ENCODE assay signal across 27 mouse cellular contexts in the genomic region with DNA sequence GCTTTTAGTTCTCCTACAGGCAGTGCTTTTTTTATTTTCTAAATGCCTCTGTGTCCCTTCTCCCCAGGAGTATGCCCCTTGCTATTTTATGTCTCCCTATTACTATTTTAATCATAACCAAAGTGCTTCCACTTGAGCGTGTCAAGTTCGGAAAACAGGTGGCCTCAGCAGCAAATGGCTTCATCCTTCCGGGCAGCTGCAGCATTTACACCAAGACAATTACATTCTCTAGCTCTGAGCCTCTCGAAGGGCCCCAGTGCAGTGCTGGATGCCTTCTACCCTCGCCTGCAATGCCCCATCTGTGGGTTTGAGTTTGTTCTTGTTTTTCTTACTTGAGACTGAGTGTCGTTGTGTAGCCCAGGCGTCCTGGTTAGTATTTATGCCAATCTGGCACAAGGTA. TPM values are rescaled to one million over a fixed set of nuclear protein-coding genes. Genes with fewer than 3 reads are reported as not detected.
DNase-seq lines count a peak whose midpoint lies in the region; ATAC-seq lines count a peak whose summit lies in the region.
"Had no signal": no experiment of that assay in that cellular context is flagged by ENCODE, and none has a peak within 500 bp of the region (broad histone marks: within the 10 kb centered on the region; RNA-seq: fewer than 3 reads in every experiment).

No protein-coding gene starts in this region.

- no peak overlapping the region for H3K4me2 ChIP-seq in heart, embryonic 14.5 days (ENCODE audit: low read length)
- no peak overlapping the region for H3K4me2 ChIP-seq in kidney, embryonic 15.5 days
- no peak overlapping the region for H3K4me2 ChIP-seq in embryonic facial prominence, embryonic 15.5 days (replicated peaks)
- H3K4me2 ChIP-seq: embryonic facial prominence, embryonic 12.5 days; hindbrain, embryonic 15.5 days; liver, embryonic 13.5 days; lung, embryonic 14.5 days; midbrain, embryonic 12.5 days had no signal

- intact Hi-C loops in heart, postnatal 25 days (cut with DNase I) = loop anchor here (5.0 kb wide), 1 partner anchor 84 kb away; the partner anchor contains the start of gene Zfp420

- H3K4me1 ChIP-seq in heart, embryonic 14.5 days (ENCODE audit: control insufficient read depth in 2 of 2, insufficient read depth in 2 of 2, low read length in 2 of 2) = peaks cover 4 to 14% of the 10 kb centered on the region in 2 experiments; a peak in 3 of 4 replicates
- H3K4me1 ChIP-seq in kidney, embryonic 15.5 days = peaks cover 30% of the 10 kb centered on the region
- peaks cover 11% of the 10 kb centered on the region for H3K4me1 ChIP-seq in embryonic facial prominence, embryonic 15.5 days

- no peak for ATAC-seq in heart, embryonic 14.5 days (ENCODE audit: insufficient number of reproducible peaks, insufficient read depth, low FRiP score, low read depth)
- no peak for ATAC-seq in kidney, embryonic 15.5 days (replicated peaks; ENCODE audit: low FRiP score)
- ATAC-seq in embryonic facial prominence, embryonic 15.5 days (ENCODE audit: insufficient number of reproducible peaks, low FRiP score, low TSS enrichment, low read depth) = 0 out of 2 replicates have a peak, but pooled peaks have one; percentile 39
- no peak for ATAC-seq in frontal cortex, adult (ENCODE audit: low TSS enrichment)
- ATAC-seq: activated CD4-positive, CD25-positive, alpha-beta regulatory T cell, adult 4 months; forebrain, embryonic 16.5 days; intestine, embryonic 16.5 days had no signal

- DNase-seq in heart, postnatal 25 days (ENCODE audit: low spot score) = no peak
- no peak for DNase-seq in kidney, adult 8-10 months
- peak; percentile 66 for DNase-seq in A20 (ENCODE audit: low read depth, low spot score)
- DNase-seq: adrenal gland, adult 8-10 months; cerebellum, adult 11-12 months; cerebellum, postnatal 14 days; gastrocnemius, postnatal 36 days; heart, postnatal 36 days; layer of hippocampus, adult 9-11 months; left cerebral cortex, postnatal 4 days; liver, embryonic 13.5 days; lung, embryonic 14.5 days; thymus, adult 2 months had no signal

- peaks cover 74% of the 10 kb centered on the region for H3K36me3 ChIP-seq in heart, embryonic 14.5 days (ENCODE audit: control insufficient read depth, insufficient read depth, low read length)
- H3K36me3 ChIP-seq in kidney, embryonic 15.5 days = peaks cover 73% of the 10 kb centered on the region
- peaks cover 64% of the 10 kb centered on the region for H3K36me3 ChIP-seq in embryonic facial prominence, embryonic 15.5 days

- no peak overlapping the region for H3K4me3 ChIP-seq in heart, embryonic 14.5 days (ENCODE audit: control insufficient read depth in 1 of 2, insufficient read depth in 1 of 2, low read depth in 1 of 2, low read length in 2 of 2)
- no peak overlapping the region for H3K4me3 ChIP-seq in kidney, embryonic 15.5 days (replicated peaks)
- no peak overlapping the region for H3K4me3 ChIP-seq in embryonic facial prominence, embryonic 15.5 days (replicated peaks)
- H3K4me3 ChIP-seq: embryonic facial prominence, embryonic 12.5 days; hindbrain, embryonic 15.5 days; liver, embryonic 13.5 days; midbrain, embryonic 12.5 days had no signal

- H3K9ac ChIP-seq in heart, embryonic 14.5 days (ENCODE audit: low read length) = no peak overlapping the region
- H3K9ac ChIP-seq in kidney, embryonic 15.5 days = no peak overlapping the region
- no peak overlapping the region for H3K9ac ChIP-seq in embryonic facial prominence, embryonic 15.5 days
- H3K9ac ChIP-seq: embryonic facial prominence, embryonic 12.5 days; hindbrain, embryonic 15.5 days; liver, embryonic 13.5 days; lung, embryonic 14.5 days; midbrain, embryonic 12.5 days had no signal

- H3K9me3 ChIP-seq in heart, embryonic 14.5 days (ENCODE audit: control insufficient read depth, low read length) = peaks cover 3% of the 10 kb centered on the region; the same call in 1 of the 2 replicates
- no peaks in the 10 kb centered on the region for H3K9me3 ChIP-seq in kidney, embryonic 15.5 days (replicated peaks)
- no peaks in the 10 kb centered on the region for H3K9me3 ChIP-seq in embryonic facial prominence, embryonic 15.5 days (replicated peaks)
- H3K9me3 ChIP-seq: embryonic facial prominence, embryonic 12.5 days; hindbrain, embryonic 15.5 days; midbrain, embryonic 12.5 days had no signal

- peak overlapping the region; percentile 5 to 51; a peak in 2 of 4 replicates for H3K27ac ChIP-seq in heart, embryonic 14.5 days (replicated peaks in 1 of 2; ENCODE audit: control insufficient read depth in 1 of 2, insufficient read depth in 1 of 2, low read depth in 2 of 2, low read length in 2 of 2)
- 0 out of 2 replicates have a peak overlapping the region, but pooled peaks have one; percentile 24 for H3K27ac ChIP-seq in kidney, embryonic 15.5 days
- H3K27ac ChIP-seq in embryonic facial prominence, embryonic 15.5 days (replicated peaks) = no peak overlapping the region
- H3K27ac ChIP-seq: embryonic facial prominence, embryonic 12.5 days; hindbrain, embryonic 15.5 days; liver, embryonic 13.5 days; midbrain, embryonic 12.5 days had no signal

- WGBS in heart, embryonic 14.5 days = 60% methylated on average over 7 of the region's 7 CpGs
- WGBS in kidney, embryonic 15.5 days = 83% methylated on average over 7 of the region's 7 CpGs
- 85% methylated on average over 7 of the region's 7 CpGs for WGBS in embryonic facial prominence, embryonic 15.5 days

- H3K27me3 ChIP-seq in heart, embryonic 14.5 days (ENCODE audit: control insufficient read depth, insufficient read depth, low read length) = no peaks in the 10 kb centered on the region
- H3K27me3 ChIP-seq in kidney, embryonic 15.5 days = no peaks in the 10 kb centered on the region
- H3K27me3 ChIP-seq in embryonic facial prominence, embryonic 15.5 days = no peaks in the 10 kb centered on the region
- H3K27me3 ChIP-seq: embryonic facial prominence, embryonic 12.5 days; hindbrain, embryonic 15.5 days; liver, embryonic 13.5 days; midbrain, embryonic 12.5 days had no signal

RNA-seq across cellular contexts. Expression of gene Zfp84, which starts 5.2 kb away (rescaled TPM):
- polyA plus RNA-seq in heart, embryonic 14.5 days (2014; fragmentation: Nextera tagmentation; extraction: Ambion mirVana) = 9.4 and 10.0 TPM in 2 replicates
- total RNA-seq in heart, postnatal 25 days (2021) = 10 to 100 TPM; 10.2 to 12.4 TPM
- 13.1 and 14.0 TPM in 2 replicates for polyA plus RNA-seq in kidney, embryonic 15.5 days (2015; fragmentation: Nextera tagmentation; extraction: Ambion mirVana)
- polyA plus RNA-seq in embryonic facial prominence, embryonic 15.5 days (2015; fragmentation: Nextera tagmentation; extraction: Ambion mirVana) = 13.1 and 14.7 TPM in 2 replicates

RNA-seq across cellular contexts. Expression of gene Zfp30, which starts 10.3 kb away (rescaled TPM):
- polyA plus RNA-seq in heart, embryonic 14.5 days (2014; fragmentation: Nextera tagmentation; extraction: Ambion mirVana) = 6.5 and 6.6 TPM in 2 replicates
- 1 to 10 TPM; 5.2 to 6.1 TPM for total RNA-seq in heart, postnatal 25 days (2021)
- polyA plus RNA-seq in kidney, embryonic 15.5 days (2015; fragmentation: Nextera tagmentation; extraction: Ambion mirVana) = 7.1 and 8.1 TPM in 2 replicates
- 8.9 and 10.5 TPM in 2 replicates for polyA plus RNA-seq in embryonic facial prominence, embryonic 15.5 days (2015; fragmentation: Nextera tagmentation; extraction: Ambion mirVana)

RNA-seq across cellular contexts. Expression of gene Zfp790, which starts 42.4 kb away (rescaled TPM):
- 10.4 and 12.0 TPM in 2 replicates for polyA plus RNA-seq in heart, embryonic 14.5 days (2014; fragmentation: Nextera tagmentation; extraction: Ambion mirVana)
- 10 to 100 TPM; 12.4 to 12.7 TPM for total RNA-seq in heart, postnatal 25 days (2021)
- 13.4 and 13.9 TPM in 2 replicates for polyA plus RNA-seq in kidney, embryonic 15.5 days (2015; fragmentation: Nextera tagmentation; extraction: Ambion mirVana)
- 14.1 and 14.6 TPM in 2 replicates for polyA plus RNA-seq in embryonic facial prominence, embryonic 15.5 days (2015; fragmentation: Nextera tagmentation; extraction: Ambion mirVana)

RNA-seq across cellular contexts. Expression of gene Catsperg2, which starts 46.7 kb away (rescaled TPM):
- polyA plus RNA-seq in heart, embryonic 14.5 days (2014; fragmentation: Nextera tagmentation; extraction: Ambion mirVana) = not detected in 2 replicates
- total RNA-seq in heart, postnatal 25 days (2021) = not detected
- polyA plus RNA-seq in kidney, embryonic 15.5 days (2015; fragmentation: Nextera tagmentation; extraction: Ambion mirVana) = not detected in 2 replicates
- polyA plus RNA-seq in embryonic facial prominence, embryonic 15.5 days (2015; fragmentation: Nextera tagmentation; extraction: Ambion mirVana) = not detected in 2 replicates
- total RNA-seq: gastrocnemius, postnatal 36 days; heart, postnatal 36 days; megakaryocyte, adult 5-6 weeks had no signal
- polyA plus RNA-seq: activated CD4-positive, CD25-positive, alpha-beta regulatory T cell, adult 4 months; C2C12; embryonic facial prominence, embryonic 12.5 days; intestine, embryonic 16.5 days; liver, embryonic 13.5 days; neural tube, embryonic 11.5 days; small intestine, adult 2 months had no signal
